9 mouse cellular contexts compared by ENCODE assay signal in genomic region chr9:96720510-96721162, GRCm38 (mm10). TPM values are rescaled to one million over a fixed set of nuclear protein-coding genes. Genes with fewer than 3 reads are reported as not detected.
DNase-seq lines count a peak whose midpoint lies in the region; ATAC-seq and TF ChIP-seq lines count a peak whose summit lies in the region.
"Had no signal": no experiment of that assay in that cellular context is flagged by ENCODE, and none has a peak within 500 bp of the region (broad histone marks: within the 10 kb centered on the region; RNA-seq: fewer than 3 reads in every experiment).

No protein-coding gene starts in this region.

- 0 out of 2 replicates have a peak overlapping the region, but pooled peaks have one; percentile 81 for H3K9ac ChIP-seq in lung, embryonic 15.5 days
- H3K9ac ChIP-seq in kidney, embryonic 16.5 days (replicated peaks; ENCODE audit: low read length): peak overlapping the region; percentile 97; the same call in 1 of the 2 replicates

- no peak overlapping the region for H3K27ac ChIP-seq in lung, embryonic 15.5 days
- H3K27ac ChIP-seq in kidney, embryonic 16.5 days (ENCODE audit: low read length): peak overlapping the region; percentile 98; the same call in 1 of the 2 replicates
- peak overlapping the region; percentile 93; the same call in 1 of the 2 replicates for H3K27ac ChIP-seq in olfactory bulb, adult 2 months (ENCODE audit: insufficient read depth, low read depth, low read length)

- no peak for DNase-seq in lung, postnatal 14 days
- peak; percentile 46 for DNase-seq in fibroblast of lung, adult 2 months (ENCODE audit: low read depth)
- DNase-seq in left cerebral cortex, adult 8-10 months (ENCODE audit: low spot score in 2 of 2): no peak
- DNase-seq in thymus, postnatal 10 days (ENCODE audit: low spot score in 2 of 2): no peak

- peaks cover 16% of the 10 kb centered on the region for H3K4me1 ChIP-seq in lung, embryonic 15.5 days
- peaks cover 34% of the 10 kb centered on the region for H3K4me1 ChIP-seq in kidney, embryonic 16.5 days (ENCODE audit: insufficient read depth, low read length)
- peaks cover 15% of the 10 kb centered on the region for H3K4me1 ChIP-seq in olfactory bulb, adult 2 months (ENCODE audit: control insufficient read depth, insufficient read depth, low read length)

- TF ChIP-seq CTCF in olfactory bulb, adult 2 months (IDR thresholded peaks at IDR 0.05; ENCODE audit: insufficient read depth, low read depth, low read length): no peak

- no peak for ATAC-seq in lung, embryonic 15.5 days (ENCODE audit: borderline replicate concordance, extremely low read depth, low FRiP score, low TSS enrichment)
- ATAC-seq in kidney, embryonic 16.5 days (ENCODE audit: low FRiP score, low TSS enrichment): no peak
- ATAC-seq in frontal cortex, adult (ENCODE audit: low TSS enrichment): no peak

- no peaks in the 10 kb centered on the region for H3K9me3 ChIP-seq in lung, embryonic 15.5 days
- H3K9me3 ChIP-seq in kidney, embryonic 16.5 days (ENCODE audit: low read length): no peaks in the 10 kb centered on the region
- H3K9me3 ChIP-seq: limb, embryonic 12.5 days had no signal

- no peak overlapping the region for H3K4me3 ChIP-seq in lung, embryonic 15.5 days
- H3K4me3 ChIP-seq in kidney, embryonic 16.5 days (ENCODE audit: low read length): peak overlapping the region; percentile 80; the same call in 1 of the 2 replicates
- H3K4me3 ChIP-seq in olfactory bulb, adult 2 months (ENCODE audit: insufficient read depth, low read depth, low read length): no peak overlapping the region

- TF ChIP-seq POLR2A in olfactory bulb, adult 2 months (IDR thresholded peaks at IDR 0.05; ENCODE audit: insufficient read depth, low read depth, low read length): no peak

- H3K36me3 ChIP-seq in lung, embryonic 15.5 days: no peaks in the 10 kb centered on the region
- H3K36me3 ChIP-seq in kidney, embryonic 16.5 days (ENCODE audit: insufficient read depth, low read length): no peaks in the 10 kb centered on the region
- H3K36me3 ChIP-seq: limb, embryonic 12.5 days had no signal

- 72% methylated on average over 11 of the region's 11 CpGs for WGBS in lung, embryonic 15.5 days
- 64% methylated on average over 11 of the region's 11 CpGs for WGBS in kidney, embryonic 16.5 days
- WGBS in olfactory bulb, adult 2 months: 32% methylated on average over 11 of the region's 11 CpGs

- peak overlapping the region; percentile 63 for H3K4me2 ChIP-seq in lung, embryonic 15.5 days
- H3K4me2 ChIP-seq in kidney, embryonic 16.5 days (replicated peaks; ENCODE audit: low read depth, low read length): peak overlapping the region; percentile 75; the same call in 1 of the 2 replicates

- H3K27me3 ChIP-seq in lung, embryonic 15.5 days: no peaks in the 10 kb centered on the region
- no peaks in the 10 kb centered on the region for H3K27me3 ChIP-seq in kidney, embryonic 16.5 days (ENCODE audit: insufficient read depth, low read length)
- H3K27me3 ChIP-seq: limb, embryonic 12.5 days had no signal

RNA-seq across cellular contexts. Expression of gene Zbtb38, which starts 32.0 kb away (rescaled TPM):
- 26.3 and 26.4 TPM in 2 replicates for polyA plus RNA-seq in lung, embryonic 15.5 days (2015; fragmentation: Nextera tagmentation; extraction: Ambion mirVana)
- polyA plus RNA-seq in kidney, embryonic 16.5 days (2015; fragmentation: Nextera tagmentation; extraction: Ambion mirVana): 22.1 and 24.8 TPM in 2 replicates
- polyA plus RNA-seq in olfactory bulb, adult 2 months (2012; ENCODE audit: insufficient read depth, insufficient read length, low replicate concordance, missing spikeins): 74.3 TPM in 1 of 2 replicates, not detected in the other
- total RNA-seq in left cerebral cortex, adult 8-10 months (2022): 10 to 100 TPM; 57.7 to 67.6 (median 63.7) TPM
